Mouse (Mus musculus) spleen, postnatal 4 days (tissue): ENCODE measurements around the gene Gm266.

ENCODE experiments used
- DNase-seq, 2 experiments: peaks; one replicate each; pipeline ENCODE4 v3.0.0; 2022; ENCODE audit warnings: low spot score in 2 of 2

The Gm266 gene

GRCm38 (mm10) chr12:111436640-111437039 is 49.0 kb downstream of the Gm266 start:
- peak in 1 of 2 experiments; percentile 69 for DNase-seq

DNA sequence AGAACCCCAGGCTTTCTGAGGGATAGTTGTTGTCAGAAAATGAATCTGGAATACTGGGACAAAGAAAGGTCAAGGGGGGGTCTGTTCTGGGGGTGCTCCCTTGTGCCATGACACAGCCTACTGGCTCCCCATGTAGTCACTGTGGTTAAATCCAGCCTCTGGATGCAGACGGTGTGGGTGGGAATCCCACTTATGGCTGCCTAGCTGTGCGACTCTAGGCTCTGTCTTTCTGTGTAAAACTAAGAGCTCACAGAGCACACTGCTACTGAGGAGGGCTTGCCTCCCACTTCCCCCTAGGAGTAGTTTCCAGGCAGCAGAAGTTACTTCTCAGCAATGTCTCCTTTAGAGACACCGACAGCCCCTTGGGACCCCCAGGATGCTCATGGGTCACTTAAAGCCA is 49.5 kb downstream of the Gm266 start:
- no peak for DNase-seq

- DNase-seq: peak; percentile 56 to 68
Observed at GRCm38 (mm10) chr12:111434745-111435327, 50.8 kb downstream of the Gm266 start.
